Mouse (Mus musculus) heart, adult 2 months (tissue): ENCODE measurements around the gene Apba2.

ENCODE experiments used
- CTCF ChIP-seq: fragments of 200-600 bp; IDR thresholded peaks from 2 replicates; pipeline ENCODE4 v1.8.1; 2022; ENCODE audit warnings: antibody characterized with exemption, mild to moderate bottlenecking, moderate library complexity
- EP300 ChIP-seq: fragments of 200-500 bp; IDR thresholded peaks from 2 replicates; pipeline ENCODE4 v1.6.1; 2011; ENCODE audit warnings: low read depth, low read length, control low read depth; ENCODE audit not compliant: insufficient read depth
- POLR2A ChIP-seq: fragments of 200-500 bp; IDR thresholded peaks from 2 replicates; pipeline ENCODE4 v1.6.1; 2011; ENCODE audit warnings: mild to moderate bottlenecking, low read depth, low read length, control low read depth; ENCODE audit not compliant: insufficient read depth

DNA sequence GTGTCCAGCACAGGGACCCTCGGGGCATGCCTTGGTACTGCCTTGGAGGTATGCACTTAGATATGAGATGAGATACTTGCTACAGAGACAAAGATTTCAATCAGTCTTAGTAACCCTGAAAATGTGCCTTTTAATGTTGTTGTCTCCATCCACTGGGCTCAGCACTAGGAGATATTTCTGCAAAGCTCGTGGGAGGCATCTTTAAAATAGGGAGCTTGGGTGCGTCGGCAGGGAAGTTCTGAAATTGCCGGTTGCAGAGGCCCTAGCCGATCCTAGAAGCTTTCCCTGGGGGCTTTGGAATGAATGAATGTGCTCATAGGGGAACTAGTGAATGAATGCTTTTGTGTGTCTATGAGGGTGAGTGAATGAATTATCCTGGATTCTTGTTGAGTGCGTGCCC is 242.1 kb downstream of the Apba2 start:
- TF ChIP-seq POLR2A: no peak
- TF ChIP-seq CTCF: no peak
- no peak for TF ChIP-seq EP300
